Mouse (Mus musculus): ENCODE data around the gene Vps8. TPM values are rescaled to one million over a fixed set of nuclear protein-coding genes. Genes with fewer than 3 reads are reported as not detected.
A peak's percentile ranks its signal among the peaks of the same experiment; 100 is the strongest.

Gene Vps8
- total RNA-seq, 2 experiments from 2014 or later = 56.1 to 58.1 TPM

DNA sequence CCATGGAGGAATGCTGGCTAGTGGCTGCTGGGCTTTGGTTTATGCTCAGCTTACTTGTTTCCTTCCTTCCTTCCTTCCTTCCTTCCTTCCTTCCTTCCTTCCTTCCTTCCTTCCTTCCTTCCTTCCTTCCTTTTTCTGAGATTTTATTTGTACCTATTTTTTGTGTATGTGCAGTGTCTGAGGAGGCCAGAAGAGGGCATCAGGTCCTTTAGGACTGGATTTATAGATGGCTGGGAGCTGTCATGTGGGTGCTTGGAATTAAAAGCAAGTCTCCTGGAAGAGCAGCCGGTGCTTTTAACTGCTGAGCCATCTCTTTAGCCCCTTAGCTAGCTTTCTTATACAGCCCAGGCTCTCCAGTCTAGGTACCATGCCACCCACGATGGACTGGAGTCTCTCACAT is 116.0 kb downstream of the Vps8 start:
- no peak for DNase-seq (ENCODE audit: low spot score in 2 of 2)

DNA sequence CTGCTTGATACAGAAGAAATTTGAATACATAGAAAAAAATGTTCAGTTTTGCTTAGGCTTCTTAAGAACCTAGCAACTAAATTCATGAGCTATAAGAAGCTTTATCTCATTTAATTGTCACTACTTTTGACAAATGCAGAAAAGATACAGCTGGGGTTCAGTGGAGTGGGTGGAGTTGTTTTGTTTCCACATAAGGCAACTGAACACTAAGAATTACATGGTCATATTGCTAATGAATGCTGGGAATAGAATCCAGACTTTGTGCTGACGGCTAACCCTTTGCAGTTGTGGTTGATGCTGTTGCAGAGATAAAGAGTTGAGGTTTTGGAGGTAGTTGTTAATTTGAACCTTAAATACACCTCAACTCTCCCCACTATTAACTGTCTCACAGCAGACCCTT is 119.6 kb downstream of the Vps8 start:
- no peak for DNase-seq (ENCODE audit: low spot score in 2 of 2)

DNA sequence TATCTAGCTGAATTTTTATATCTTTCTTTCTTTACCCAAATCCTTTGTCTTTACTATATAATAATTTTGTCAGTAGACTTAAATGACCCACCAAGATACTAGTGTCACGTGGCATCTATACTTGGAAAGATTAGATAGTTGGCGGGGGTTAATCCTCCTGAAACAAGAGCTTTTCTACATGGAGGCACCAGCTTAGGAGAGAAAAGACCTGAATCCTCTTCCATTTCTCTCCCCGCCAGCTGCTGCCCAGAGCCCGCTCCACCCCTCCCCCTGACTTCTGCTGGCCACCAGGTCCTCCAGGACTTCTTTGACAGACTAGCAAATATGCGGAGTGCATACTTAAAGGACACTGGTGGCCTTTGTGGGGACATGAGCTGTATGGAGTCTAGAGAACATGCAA is 124.5 kb downstream of the Vps8 start:
- no peak for DNase-seq (ENCODE audit: low spot score in 2 of 2)

DNA sequence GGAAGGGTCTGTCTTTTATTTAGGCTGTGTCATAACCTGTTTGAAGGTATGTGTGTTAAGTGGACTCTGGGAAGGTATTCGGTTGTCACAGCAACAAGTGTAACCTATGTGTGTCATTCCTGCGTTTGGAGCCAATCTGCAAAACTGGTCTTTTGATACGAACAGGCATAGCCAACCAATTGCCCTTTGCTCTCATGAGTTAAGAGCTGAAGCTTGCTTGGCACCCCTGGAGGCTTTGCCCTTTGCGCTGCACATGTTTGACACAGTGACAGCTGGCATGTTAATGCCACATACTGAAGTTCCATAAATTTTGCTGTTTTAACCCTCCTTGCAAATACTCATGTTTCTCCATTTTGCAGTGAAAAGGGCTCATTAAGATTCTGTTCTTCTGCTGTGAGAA is 126.8 kb downstream of the Vps8 start:
- no peak for DNase-seq (ENCODE audit: low spot score in 2 of 2)

DNA sequence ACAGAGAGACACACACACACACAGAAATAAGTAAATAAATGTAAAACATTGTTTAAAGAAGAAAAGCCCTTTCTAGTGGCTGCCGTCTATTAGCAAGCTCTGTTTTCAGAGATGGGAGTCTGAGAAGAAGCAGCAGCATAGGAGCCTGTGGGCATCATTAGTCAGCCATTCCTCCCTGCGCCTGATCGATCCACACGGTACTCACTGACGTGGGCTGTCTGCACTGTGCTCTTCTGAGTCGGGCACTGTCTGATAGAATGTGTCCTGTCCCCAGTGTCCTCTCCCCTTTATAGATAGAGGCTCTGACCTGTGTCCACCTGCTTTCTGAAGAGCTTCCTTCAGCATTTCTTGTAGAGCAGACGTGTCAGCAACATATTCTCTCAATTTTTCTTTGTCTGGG is 127.5 kb downstream of the Vps8 start:
- DNase-seq (ENCODE audit: low spot score in 2 of 2) = no peak

DNA sequence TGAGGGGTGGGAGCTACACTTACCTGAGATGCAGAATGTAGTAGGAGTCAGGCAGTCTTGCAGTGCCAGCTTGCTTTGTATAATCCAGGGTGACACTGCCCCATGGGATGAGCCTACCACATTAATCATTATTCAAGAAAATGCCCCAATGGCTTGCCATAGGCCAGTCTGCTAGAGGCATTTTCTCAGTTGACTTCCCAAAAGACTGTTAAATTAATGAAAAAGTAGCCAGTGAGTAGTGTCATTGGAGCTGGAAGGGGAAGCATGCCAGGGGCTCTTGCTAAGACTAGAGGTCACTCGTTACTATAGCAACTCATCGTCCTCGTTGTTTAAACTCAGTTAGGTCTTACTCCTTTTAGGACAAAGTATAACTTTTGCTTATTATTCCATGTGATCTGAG is 130.6 kb downstream of the Vps8 start:
- DNase-seq (ENCODE audit: low spot score in 2 of 2) = no peak

DNA sequence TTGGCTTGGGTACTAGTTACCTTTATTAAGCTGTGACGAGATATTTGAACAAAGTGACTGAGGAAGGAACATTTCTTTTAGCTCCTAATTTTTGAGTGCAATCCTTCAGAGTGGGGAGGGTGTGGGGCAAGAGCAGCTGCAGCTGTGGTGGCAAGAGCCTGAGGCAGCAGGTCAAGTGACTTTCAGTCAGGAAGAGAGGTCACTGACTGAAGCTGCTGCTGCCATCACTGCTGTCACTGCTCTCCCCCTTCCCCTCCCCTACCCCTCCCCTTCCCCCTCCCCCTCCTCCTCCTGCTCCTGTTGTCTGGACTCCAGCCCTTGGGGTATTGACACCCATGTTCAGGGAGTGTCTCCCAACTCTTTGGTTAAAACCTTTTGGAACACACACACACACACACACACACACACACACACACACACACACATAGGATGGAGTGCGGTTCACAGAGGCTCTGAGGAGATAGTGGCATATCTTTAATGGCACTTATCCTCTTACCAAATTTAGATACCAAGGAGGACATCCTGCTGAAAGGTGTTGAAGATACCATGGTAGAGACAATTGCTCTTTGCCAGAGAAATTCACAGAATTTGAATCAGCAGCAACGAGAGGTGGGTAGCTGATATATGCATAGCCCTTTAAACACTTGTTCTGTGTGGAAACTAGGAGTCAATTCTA is 139.8 kb downstream of the Vps8 start:
- no peak for DNase-seq (ENCODE audit: low spot score in 2 of 2)

DNA sequence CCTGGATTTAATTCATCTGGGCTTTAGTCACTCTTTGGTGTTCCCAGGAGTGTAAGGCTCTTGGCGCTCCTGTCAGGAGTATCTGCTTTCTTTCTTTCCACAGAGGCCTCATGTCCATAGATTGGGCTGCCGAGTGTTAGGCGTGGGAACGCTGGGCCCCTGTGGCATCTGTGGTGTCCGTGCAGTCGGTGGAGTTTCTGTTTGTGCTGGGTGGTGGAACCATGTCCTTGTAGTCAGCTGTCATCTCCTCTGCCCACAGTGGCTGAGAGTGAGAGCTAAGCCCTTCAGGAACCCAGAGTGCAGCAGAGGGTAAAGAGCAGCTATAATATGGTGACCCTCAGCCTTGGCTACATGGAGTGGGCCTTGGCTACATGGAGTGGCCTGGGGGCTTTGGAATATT is 140.4 kb downstream of the Vps8 start:
- no peak for DNase-seq (ENCODE audit: low spot score in 2 of 2)

DNA sequence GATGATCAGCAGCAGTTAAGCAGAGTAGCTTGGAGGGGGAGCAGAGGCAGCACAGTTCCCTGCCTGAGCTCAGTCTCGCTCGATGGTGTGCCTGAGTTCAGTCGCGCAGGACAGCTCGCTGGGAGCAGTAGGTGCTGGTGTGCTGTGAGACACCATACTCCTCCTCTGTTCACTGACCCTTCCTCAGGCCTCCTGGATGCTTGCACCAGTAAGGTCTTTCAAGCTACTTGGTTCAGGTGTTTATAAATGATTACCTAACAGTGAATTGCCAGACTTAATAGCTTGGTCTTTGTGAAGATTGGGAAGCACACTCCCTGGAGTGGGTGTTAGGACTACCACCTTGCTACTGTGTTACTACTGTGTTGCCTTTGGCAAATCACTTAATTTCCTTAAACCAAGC is 144.2 kb downstream of the Vps8 start:
- no peak for DNase-seq (ENCODE audit: low spot score in 2 of 2)

DNA sequence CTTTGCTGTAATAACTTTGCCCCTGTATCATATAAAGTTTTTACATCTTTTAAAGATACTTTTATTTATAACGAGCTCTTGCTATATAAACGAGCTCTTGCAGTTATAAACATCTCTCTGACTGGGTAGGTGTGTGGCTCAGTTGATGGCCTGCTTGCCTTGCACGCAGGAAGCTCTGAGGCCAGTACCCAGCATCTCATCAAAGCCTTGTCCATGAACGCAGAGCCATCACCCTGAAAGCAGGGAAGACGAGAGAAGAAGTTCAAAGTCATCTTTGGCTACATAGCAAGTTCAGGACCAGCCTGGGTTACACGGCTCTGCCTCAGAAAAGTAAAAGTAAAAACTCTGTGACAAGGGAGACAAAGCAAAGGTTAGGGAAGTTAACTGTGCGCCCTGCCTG is 147.0 kb downstream of the Vps8 start:
- DNase-seq (ENCODE audit: low spot score in 2 of 2) = no peak

DNA sequence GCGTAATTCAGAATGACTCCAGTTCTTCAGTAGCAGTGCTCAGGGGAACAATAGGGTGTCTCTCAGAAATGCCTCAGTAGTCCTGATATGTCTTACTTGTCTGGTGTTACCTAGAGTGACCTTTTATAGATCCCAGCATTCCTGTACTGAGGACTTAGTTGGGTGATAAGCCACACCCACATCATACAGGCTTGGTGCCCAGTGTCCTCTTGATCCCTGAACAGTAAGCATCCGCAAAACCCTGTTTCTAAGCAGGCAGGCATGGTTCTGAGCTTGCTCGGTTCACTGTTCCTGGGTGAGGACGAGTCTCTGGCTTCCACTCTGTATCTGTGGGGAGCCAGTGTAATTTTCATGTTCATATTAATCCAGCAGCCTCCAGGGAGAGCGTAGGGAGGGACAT is 147.9 kb downstream of the Vps8 start:
- DNase-seq (ENCODE audit: low spot score in 2 of 2) = no peak

DNA sequence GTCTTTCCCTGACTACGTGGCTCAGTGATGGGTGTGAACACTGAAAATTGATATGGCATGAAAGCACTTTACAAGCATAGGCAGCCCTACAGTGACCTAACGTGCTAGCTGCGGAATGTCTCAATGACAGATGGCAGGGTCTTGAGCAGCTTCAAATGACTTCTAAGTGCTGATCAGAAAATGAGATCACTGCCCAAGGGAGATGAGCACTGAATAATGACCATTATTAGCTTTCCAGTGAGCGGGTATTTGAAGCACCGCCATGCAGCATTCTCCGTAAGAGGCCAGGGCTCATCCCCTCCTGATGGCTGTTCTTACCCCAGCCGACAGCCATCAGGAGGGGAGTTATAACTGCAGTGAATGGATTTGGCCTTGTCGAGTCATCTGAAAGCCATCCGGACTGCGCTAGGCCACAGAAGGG is 153.1 kb downstream of the Vps8 start:
- DNase-seq (ENCODE audit: low spot score in 2 of 2) = no peak

DNA sequence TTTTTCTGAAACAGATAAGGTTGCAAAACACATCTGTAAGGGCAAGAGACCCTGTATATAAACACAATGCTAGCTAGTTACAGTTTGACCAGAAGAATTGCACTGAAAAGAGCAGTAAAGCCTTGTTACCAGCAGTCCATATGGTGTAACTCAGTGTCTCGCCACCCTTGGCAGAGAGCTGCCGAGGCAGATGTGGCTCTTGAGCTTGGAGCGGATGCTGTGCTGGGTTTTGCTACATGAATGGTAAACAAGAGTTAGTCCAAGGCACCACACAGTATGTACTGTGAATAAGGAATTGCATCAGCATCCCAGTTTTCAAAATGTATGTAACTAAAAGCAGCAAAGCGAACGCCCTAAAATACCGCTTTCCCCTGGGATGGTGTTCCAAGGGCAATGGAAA is 166.2 kb downstream of the Vps8 start:
- peak in 1 of 2 experiments; percentile 32 for DNase-seq (ENCODE audit: low spot score in 2 of 2)

DNA sequence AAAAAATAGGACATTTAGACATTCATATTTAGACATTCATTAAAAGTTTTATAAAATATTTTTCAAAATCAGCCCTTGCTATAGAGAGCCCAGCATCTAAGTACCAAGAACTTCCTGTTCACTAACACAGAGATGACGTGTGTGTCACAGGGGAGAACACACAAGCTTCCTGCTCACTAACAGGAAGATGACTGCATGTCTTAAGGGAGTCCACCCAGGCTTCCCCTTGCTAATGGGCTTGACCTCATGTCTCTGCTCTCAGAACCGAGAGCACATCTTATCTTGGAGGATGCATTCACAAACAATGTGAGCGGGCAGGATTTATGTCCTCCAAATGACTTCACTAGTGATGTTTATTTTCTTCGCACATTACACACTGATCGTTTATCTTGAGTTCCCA is 167.9 kb downstream of the Vps8 start:
- DNase-seq (ENCODE audit: low spot score in 2 of 2) = no peak

DNA sequence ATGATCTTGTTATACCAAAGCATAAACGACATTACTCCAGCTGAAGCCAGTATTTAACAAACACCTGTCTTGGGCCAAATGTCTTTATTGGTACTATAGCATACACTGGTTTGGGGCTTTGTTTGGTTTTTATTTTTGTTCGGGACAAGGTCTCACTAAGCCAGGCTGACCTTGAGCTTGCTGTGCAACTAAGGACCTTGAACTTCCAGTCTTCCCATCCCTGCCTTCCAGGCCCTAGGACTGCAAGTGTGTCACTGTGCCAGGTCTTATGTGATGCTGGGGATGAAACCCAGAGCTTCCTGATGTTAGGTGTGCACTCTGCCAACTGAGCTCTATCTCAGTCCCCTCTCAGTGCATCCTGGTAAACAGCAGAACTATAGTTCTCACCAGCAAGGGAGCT is 168.6 kb downstream of the Vps8 start:
- no peak for DNase-seq (ENCODE audit: low spot score in 2 of 2)

DNA sequence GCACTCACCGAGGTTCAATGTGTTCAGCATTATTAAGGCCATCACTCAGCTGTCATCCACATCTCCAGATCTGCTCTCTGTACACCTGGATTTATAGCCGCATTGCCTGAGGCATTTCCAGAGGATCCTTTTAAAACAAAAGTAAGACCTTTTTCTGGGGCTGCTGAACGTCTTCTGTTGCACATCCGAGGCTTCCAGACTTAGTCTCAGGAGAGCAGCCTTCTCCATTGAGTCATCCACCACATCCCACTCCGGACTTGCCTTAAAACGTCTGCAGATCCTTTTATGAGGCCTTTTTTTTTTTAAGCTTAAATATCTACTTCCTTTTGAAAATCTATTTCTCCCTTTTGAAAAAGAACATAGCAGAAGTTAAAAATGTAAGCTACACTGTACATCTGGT is 172.6 kb downstream of the Vps8 start:
- peak in 1 of 2 experiments; percentile 29 for DNase-seq (ENCODE audit: low spot score in 2 of 2)

DNA sequence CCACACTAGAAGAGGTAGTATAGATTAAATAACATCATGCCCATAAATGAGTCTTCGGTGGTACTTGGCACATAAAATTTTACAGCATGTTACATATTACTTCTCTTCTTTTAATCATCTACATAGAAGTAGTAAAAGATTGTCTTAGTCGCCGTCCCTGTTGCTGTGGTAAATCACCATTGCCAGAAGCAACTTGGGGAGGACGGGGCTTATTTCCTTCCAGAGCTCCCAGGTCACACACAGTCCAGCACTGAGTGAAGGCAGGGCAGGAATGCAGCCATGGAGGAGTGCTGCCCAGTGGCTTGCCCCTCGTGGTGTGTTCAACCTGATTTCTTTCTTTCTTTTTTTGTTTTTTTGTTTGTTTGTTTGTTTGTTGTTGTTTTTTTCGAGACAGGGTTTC is 181.4 kb downstream of the Vps8 start:
- no peak for DNase-seq (ENCODE audit: low spot score in 2 of 2)

DNA sequence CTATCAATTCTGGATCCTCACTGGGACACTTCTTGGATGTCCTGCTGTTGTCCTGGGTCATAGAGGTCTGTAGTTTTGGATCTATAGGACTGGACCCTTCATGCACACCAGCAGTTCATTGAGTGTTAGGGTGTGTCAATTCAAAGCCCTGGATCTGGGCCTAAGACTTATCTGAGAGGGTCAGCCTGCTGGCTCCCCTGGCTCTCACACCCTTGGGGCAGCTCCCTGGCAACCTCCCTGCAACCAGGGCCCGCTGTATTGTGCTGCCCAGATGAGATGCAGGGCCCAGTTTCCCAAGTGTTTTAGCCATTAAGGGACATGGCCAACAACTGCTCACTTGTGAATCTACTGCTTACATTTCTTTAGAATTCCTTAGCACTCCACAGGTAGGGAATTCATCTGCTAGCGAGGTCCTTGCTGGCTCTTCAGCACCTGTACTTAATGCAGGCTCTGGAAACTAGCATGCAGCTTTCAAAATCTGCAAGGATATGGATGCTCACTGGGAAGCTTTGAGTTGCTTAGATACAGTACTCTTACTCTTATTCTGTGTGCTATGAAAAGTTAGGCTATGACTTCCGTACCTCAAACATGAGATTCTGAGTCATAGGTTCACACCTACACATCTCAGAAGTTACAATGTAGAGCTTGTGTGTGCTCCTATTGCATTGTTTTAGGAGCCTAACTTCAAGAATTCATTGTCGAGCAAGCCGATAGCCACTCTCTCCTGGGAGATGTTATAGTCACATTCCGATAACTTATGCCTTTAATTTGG is 183.5 kb downstream of the Vps8 start:
- peak in 1 of 2 experiments; percentile 1 for DNase-seq (ENCODE audit: low spot score in 2 of 2)

DNA sequence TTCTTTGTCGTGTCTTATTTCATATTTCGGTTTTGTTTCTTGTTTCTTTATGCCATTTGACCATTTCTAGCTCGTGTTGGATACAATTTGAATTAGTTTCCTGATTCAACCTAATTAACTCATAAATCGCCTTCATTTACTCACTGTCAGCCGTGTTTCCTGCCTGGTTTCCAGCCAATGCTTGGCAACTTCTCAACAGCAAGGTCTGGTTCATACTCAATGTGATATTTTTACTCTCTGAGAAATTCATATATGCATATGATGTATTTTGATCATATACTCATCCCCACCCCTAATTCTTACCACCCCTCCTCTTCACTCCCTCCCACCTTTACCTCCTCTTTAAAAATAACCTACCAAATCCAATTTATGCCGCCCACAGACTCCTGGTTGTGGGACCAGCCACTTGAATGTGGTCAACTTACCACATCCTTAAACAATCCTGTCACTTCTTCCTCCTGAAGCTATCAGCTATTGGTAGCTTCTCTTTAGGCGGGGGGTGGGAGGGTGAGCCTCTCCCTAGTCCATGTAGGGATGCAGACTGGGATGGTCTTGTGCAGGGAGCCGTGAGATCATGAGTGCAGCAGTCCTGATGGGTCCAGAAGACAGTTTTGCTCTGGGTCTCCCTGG is 184.2 kb downstream of the Vps8 start:
- DNase-seq (ENCODE audit: low spot score in 2 of 2) = peak; percentile 17 to 39

DNA sequence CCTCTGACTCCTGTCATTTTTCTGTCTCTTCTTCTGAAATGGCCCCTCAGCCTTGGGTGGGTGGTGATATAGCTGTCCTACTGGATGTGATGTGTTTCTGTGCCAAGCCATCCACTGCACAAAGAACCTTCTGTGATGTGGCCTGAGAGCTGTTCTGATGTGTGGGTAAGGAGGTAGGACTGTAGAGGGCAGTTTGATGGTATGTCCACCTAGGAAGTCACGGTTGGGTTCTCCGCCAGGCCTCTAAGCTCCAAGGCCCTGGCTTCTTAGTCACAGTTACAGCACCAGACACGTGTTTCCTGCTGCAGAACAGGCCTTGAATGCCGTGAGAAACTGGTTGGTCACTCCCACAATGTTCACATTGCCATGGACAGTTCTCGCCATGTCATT is 184.7 kb downstream of the Vps8 start:
- no peak for DNase-seq (ENCODE audit: low spot score in 2 of 2)

DNA sequence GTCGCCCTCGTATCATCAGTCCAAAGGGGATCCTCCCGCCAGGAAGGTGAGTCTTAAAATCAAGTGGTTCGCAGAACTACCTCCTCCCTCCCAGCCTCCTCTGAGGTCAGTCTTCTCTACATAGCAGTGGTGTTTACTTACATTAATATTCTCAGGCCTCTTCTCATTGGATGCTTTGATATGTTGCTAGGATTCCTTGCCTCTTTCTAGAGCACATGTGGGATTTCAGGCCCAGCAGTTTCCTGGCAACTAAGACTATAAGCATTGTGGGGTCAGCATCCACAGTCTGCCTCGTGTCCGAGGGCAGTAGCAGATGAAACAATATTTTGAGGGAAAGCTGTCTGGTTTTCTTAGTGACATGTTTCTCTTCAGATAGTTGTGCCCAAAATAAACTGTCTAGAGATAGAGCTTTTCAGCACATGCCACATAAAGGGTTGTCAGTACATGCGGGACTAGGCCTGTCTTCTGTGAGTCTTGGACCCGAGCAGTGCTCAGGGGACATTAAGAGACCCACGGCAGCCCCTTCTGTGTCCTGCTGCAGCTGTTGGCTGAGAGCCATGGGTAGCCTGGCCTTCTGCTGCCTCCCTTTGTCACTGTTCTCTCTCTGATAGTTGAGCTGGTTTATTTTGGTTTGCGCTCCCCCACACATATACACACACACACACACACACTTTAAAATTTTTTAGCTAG is 185.4 kb downstream of the Vps8 start:
- no peak for DNase-seq (ENCODE audit: low spot score in 2 of 2)

DNA sequence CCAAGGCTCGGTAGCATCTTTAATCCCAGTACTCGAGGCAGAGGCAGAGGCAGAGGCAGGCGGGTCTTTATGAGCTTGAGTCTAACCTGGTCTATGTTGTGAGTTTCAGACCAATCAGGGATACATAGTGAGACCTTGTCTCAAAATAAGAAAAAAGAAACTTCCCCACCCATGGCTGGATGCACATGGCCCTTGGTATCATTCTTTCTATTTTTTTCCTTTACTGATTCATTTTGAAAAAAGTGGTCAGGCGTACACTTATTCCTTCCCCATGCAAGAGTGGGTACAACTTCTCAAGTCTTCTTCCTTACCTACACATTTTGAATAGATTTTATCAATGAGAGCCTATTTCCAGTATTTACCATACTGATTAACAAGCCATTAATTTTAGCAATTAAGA is 187.6 kb downstream of the Vps8 start:
- DNase-seq (ENCODE audit: low spot score in 2 of 2) = no peak

Measured in left cerebral cortex, adult 18-20 months (tissue).